Mouse (Mus musculus) ZHBTc4 (cell line): ENCODE results near the gene Olfr549.

Experiments used
- DNase-seq: peaks from one replicate; pipeline ENCODE4 v3.0.0-alpha.2; 2011; ENCODE audit warnings: low read depth, low spot score

Olfr549 gene

GRCm38 (mm10) chr7:102549570-102549969 lies at the start of gene Olfr549:
Gene Olfr549 (plus strand): TSS chr7:102549870.
- DNase-seq = no peak

DNA sequence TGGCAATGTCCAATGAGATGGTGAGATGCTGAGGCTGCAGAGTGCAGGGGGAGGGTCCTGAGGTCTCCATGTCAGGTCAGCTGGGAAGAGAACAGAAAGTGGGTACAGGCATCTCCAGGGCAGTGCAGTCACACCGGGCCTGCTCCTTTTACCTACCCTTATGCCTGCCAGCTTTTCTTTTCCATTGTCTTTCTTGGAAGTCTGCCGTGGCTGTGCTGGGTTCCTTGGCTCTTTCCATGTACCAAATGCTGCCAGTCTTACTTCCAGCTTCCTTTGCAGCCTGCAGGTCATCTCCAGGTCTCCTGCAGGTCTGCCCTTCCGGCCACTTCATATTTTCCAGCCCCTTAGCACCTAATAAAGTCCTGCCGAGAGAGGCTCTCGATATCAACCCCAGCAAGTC lies 47.7 kb upstream of the Olfr549 start:
- DNase-seq = no peak

DNA sequence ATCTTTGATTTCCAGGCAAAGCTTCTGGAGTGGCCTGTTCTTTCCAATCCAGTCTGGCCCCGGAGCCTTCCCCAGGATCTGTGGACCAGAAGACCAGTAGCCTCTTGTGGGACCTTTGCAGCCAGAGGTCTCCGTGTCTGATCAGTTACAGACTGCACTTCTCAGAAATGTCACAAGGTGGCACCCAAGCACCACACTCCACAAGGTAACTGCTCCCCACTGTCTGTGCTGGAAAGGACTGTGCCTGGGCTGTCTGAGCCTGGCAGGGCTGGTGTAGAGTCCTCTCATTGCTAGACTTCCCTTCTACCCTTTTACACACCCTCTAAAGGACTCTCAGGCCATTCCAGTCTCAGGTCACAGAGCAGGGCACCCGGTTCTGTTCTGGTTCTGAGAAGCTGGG lies 42.8 kb upstream of the Olfr549 start:
- peak; percentile 81 for DNase-seq

- DNase-seq = no peak
These were observed 41.6 kb upstream of the Olfr549 start for GRCm38 (mm10) chr7:102508066-102508465.

DNA sequence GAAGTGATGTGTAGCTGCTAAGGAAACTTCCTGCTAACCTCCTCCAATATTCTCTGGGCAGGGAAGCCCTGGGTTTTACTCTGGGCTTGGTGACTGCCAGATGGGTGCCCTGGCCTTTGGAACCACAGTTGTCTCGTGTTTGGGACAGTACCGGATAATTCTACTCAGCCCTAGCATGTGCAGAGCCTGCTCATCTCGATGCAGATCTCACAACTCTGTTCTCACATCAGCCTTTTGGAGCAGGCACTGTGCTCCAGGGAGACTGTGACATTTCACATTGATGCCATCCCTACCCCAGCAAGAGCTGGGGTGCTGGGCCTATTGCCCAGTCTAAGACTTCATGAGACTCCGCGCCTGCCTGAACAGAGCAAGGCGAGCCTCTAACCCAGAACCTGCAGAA lies 41.0 kb upstream of the Olfr549 start:
- no peak for DNase-seq

DNA sequence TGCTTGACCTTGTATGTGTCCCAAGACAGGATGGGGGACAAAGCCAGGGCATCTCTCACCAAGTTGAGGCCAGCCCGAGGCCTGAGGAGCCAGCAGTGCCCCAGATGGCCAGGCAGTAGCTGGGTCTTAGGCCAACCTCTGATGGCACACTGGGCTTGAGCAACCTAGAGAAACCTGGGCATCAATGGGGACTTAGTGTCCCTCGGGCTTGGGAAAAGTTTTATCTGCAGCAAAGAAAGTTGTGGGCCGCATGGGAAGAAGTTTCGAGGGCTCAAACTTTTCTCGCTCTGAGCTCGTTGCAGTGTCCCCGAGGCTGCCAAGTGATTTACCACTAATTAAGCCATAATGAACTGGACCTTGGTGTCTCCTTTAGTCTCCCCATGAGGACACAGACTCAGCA lies 39.9 kb upstream of the Olfr549 start:
- DNase-seq = no peak

- DNase-seq = no peak
These were observed 37.7 kb upstream of the Olfr549 start for GRCm38 (mm10) chr7:102511927-102512326.

- peak; percentile 95 for DNase-seq
These were observed 36.7 kb upstream of the Olfr549 start for GRCm38 (mm10) chr7:102512814-102513435.

GRCm38 (mm10) chr7:102514144-102514543 lies 35.5 kb upstream of the Olfr549 start:
- DNase-seq = no peak

- DNase-seq = no peak
These were observed 33.2 kb upstream of the Olfr549 start for GRCm38 (mm10) chr7:102516261-102517050.

GRCm38 (mm10) chr7:102517051-102517335 lies 32.7 kb upstream of the Olfr549 start:
- no peak for DNase-seq

GRCm38 (mm10) chr7:102529052-102529451 lies 20.6 kb upstream of the Olfr549 start:
- DNase-seq = no peak

- no peak for DNase-seq
These were observed 15.2 kb upstream of the Olfr549 start, which contains the start of gene Olfr547 for GRCm38 (mm10) chr7:102534449-102534848. Gene Olfr547 (plus strand): TSS chr7:102534749.

GRCm38 (mm10) chr7:102540596-102540995 lies 9.1 kb upstream of the Olfr549 start, which contains the start of gene Olfr548-ps1:
Gene Olfr548-ps1 (plus strand): TSS chr7:102540896.
- no peak for DNase-seq

- peak; percentile 44 for DNase-seq
These were observed 8.4 kb upstream of the Olfr549 start for GRCm38 (mm10) chr7:102541251-102541650.

DNA sequence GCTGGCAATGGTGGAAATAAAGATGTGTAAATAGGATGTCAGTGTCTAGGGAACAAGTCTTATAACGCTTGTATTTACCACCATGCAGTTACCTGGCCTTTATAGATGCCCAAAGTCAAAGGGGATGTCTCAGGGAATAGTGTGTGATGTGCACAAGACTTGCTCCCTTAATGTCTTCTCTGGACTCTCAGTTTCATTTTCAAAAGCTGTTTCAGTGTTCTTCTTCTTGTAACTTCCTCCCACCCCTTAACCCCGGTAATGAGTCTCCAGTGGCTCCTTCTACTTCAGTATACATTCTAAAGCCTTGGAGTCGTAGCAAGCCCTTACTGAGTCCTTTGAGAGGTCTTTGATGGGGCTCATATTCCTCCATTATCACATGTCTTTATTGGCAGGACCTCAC lies 3.6 kb downstream of the Olfr549 start:
- no peak for DNase-seq

DNA sequence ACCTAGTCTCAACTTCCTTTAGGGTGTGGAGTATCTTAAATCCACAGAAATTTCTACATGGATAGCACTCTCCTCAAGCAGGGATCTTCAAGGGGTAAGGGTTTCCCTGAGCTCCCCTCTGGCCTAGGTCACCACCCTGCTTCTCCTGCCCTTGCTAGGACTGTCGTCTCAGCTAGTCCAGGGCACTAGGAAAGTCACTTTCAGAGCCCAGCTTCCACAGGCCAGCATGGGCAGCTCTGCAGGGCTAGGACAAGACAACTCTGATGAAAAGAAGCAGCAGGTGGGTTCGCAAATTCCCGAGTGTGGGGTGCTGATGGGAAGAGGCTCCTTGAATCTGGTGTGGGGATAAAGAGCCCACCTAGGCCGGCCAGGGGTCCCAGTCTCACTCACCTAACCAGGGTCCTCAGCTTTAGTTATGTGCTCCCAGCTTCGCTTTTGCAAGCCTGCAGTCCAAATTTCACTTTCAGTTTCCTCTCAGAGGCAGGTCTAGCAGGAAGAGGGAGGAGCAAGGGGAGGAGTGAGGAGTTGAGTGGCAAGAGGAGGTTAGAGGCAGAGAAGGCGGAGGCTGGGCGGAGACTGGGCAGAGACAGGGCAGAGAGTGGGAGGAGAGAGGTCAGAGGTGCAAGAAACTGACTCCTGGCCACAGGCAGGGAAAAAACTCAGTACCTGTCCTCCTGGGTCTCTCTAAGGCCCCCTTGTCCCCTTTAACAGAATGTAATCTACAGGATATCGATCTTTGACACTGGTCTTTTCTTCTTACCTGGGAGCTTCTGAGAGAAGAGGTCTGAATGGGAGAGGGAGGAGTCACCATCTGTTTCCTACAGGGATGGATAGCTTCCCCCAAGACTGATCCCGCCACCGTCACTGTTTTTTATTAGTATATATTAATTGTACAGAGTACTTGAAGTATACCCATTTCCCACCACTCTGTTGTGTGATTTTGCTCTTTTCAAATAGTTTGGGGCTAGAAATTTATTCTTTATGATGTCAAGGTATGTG lies 15.6 kb downstream of the Olfr549 start, which contains the start of gene Trim21:
Gene Trim21, minus strand, starts transcription at position 488 of the 999 bp plus-strand sequence.
- peak; percentile 86 for DNase-seq

DNA sequence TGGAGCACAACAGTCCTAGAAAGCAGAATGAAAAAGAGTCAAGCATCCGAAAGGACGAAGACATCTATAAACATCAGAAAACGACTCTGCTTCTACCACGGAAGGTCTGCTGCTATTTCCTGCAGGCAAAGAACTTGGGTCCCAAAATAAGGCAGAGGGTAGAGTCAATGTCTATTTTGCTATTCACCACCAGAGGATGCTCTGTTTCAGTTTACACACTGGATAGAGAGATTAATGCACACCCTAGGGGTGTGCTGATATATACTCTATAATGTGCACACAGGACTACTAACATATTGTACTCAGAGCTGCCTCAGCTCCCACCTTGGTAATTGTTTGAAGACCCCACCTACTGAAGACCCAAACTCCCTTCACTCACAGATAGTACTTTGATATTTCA lies 16.5 kb downstream of the Olfr549 start:
- DNase-seq = no peak

GRCm38 (mm10) chr7:102571142-102571541 lies 21.5 kb downstream of the Olfr549 start, which contains the start of gene Olfr550:
Gene Olfr550 (plus strand): TSS chr7:102571442.
- no peak for DNase-seq

DNA sequence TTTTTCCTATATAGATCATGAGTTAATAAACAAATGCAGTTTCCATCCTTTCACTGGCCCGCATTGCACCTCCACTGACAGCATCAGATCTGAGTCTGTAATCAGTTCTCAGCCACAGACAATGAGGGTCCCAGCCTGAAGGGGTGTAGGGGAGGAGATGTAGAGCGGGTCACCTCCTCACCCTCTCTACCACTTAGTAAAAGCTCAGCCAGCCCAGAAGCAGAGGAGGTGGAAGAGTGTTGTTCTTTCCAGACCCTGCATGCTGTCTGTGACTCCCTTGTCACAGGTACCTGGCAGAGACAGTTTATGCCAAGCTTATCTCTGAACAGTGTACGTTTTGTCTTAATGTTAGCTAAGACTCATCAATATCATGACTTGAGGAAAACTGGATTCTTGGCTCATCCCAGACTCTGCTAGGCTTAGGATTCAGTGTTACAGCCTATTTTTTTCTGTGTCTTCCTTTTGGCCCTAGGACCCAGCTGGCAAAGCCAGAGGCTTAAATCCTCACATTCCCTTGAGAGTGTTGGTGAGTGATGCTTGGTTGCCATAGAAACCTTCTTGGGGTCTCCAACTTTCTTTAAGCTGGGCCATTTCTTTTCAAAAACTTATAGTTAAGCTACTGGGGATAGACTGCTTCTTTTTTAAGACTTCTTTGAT lies 23.6 kb downstream of the Olfr549 start:
- DNase-seq = no peak

DNA sequence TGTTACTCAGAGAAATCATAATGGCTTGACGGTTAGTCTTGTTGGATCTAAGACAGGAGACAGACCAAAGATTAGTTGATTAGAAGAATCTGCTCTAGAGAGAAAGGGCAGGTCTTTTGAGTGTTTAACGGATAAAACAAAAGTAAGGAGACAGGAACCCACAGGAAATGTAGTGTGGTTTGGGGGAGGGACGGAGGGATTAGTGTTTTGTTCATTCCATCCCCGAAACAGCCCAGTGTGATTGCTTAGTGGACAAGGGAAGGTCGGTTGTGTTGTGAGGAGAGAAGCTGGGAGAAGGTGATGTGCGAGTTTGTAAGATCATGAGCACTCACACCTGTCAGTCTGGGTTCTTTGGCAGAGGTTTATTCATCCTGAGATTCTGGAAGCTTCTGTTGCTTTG lies 26.3 kb downstream of the Olfr549 start:
- DNase-seq = no peak
